Mouse (Mus musculus) brain, embryonic 14.5 days (tissue): ENCODE results near the gene Gabrd.

Experiments used
- CTCF ChIP-seq: fragments of 200-500 bp; IDR thresholded peaks from 2 replicates; pipeline ENCODE4 v1.5.1; 2012; ENCODE audit warnings: inconsistent platforms, mild to moderate bottlenecking, moderate library complexity, borderline replicate concordance; ENCODE audit not compliant: insufficient read depth, insufficient read length; ENCODE audit errors: extremely low read depth
- POLR2A ChIP-seq: fragments of 200-500 bp; IDR thresholded peaks from 2 replicates; pipeline ENCODE4 v1.6.1; 2012; ENCODE audit warnings: mild to moderate bottlenecking, inconsistent platforms, borderline replicate concordance; ENCODE audit not compliant: poor library complexity, insufficient read depth, insufficient read length, severe bottlenecking; ENCODE audit errors: extremely low read depth

- TF ChIP-seq CTCF (no peak), POLR2A (peak; percentile 29; the same call in 1 of the 2 replicates)
These were observed 11.3 kb upstream of the Gabrd start, which contains the start of gene Cfap74 for GRCm38 (mm10) chr4:155409058-155409776.
